Mouse (Mus musculus) forebrain, postnatal 0 days (tissue): ENCODE results near the gene Gm21760. TPM values are rescaled to one million over a fixed set of nuclear protein-coding genes. Genes with fewer than 3 reads are reported as not detected.
"Not testable (repeated sequence)": the region's sequence is repeated elsewhere in the genome, so short reads cannot be mapped to it uniquely, and the experiment has no call there.

Experiments used
- ATAC-seq: fragments of 200-750 bp; cut with Nextera tagmentation; 2 replicates; pipeline ENCODE4 v1.8.0; 2017; ENCODE audit warnings: mild to moderate bottlenecking, moderate library complexity
- DNase-seq: peaks from one replicate; pipeline ENCODE4 v3.0.0-alpha.2; 2015
- H3K27ac ChIP-seq: fragments of 300-500 bp; sonication (generic); 2 replicates; pipeline ENCODE4 v1.5.1; 2014; ENCODE audit warnings: low read depth, mild to moderate bottlenecking, antibody characterized with exemption, low read length, moderate library complexity, mixed read lengths
- H3K27me3 ChIP-seq: fragments of 300-500 bp; sonication (generic); 2 replicates; pipeline ENCODE4 v1.6.1; 2014; ENCODE audit warnings: mild to moderate bottlenecking, low read length, mixed read lengths; ENCODE audit not compliant: insufficient read depth
- H3K36me3 ChIP-seq: fragments of 300-500 bp; sonication (generic); 2 replicates; pipeline ENCODE4 v1.6.1; 2014; ENCODE audit warnings: mild to moderate bottlenecking, moderate library complexity; ENCODE audit not compliant: insufficient read depth
- H3K4me1 ChIP-seq: fragments of 300-500 bp; sonication (generic); 2 replicates; pipeline ENCODE4 v1.6.1; 2014; ENCODE audit warnings: antibody characterized with exemption; ENCODE audit not compliant: insufficient read depth
- H3K4me2 ChIP-seq: fragments of 300-500 bp; sonication (generic); 2 replicates; pipeline ENCODE4 v1.6.1; 2014; ENCODE audit warnings: low read depth, mild to moderate bottlenecking, moderate library complexity
- H3K4me3 ChIP-seq: fragments of 300-500 bp; sonication (generic); 2 replicates; pipeline ENCODE4 v1.5.1; 2014; ENCODE audit warnings: low read depth, low read length, mixed read lengths
- H3K9ac ChIP-seq: fragments of 300-500 bp; sonication (generic); 2 replicates; pipeline ENCODE4 v1.6.1; 2014; ENCODE audit warnings: mild to moderate bottlenecking
- H3K9me3 ChIP-seq: fragments of 300-500 bp; sonication (generic); 2 replicates; pipeline ENCODE4 v1.6.1; 2016; ENCODE audit warnings: low read length
- WGBS: fragments of 180-500 bp; shearing (Covaris S2); extraction: QIAGEN DNeasy Blood & Tissue Kit; methylation state at CpG from one replicate; pipeline ENCODE4 v1.1.7; 2014; 5-methylcytosine and 5-hydroxymethylcytosine counted together
- polyA plus RNA-seq: library from polyadenylated mRNA; unstranded; fragments of >200 nt; fragmentation: Nextera tagmentation; extraction: Ambion mirVana; gene quantifications from 2 replicates; pipeline ENCODE4 v1.2.1, GENCODE M21; 2015
- total RNA-seq: library from RNA; depleted of rRNA; stranded (reverse); fragments of >200 nt; gene quantifications from 2 replicates; pipeline ENCODE4 v1.2.3, GENCODE M21; 2014; rRNA removed

Gm21760 gene
- total RNA-seq (not detected in 2 replicates), polyA plus RNA-seq (not detected in 2 replicates)

- H3K4me1 ChIP-seq, result not testable (repeated sequence)
Measured at GRCm38 (mm10) chrY:80133479-80133878, at the start of gene Gm21760. Gm21760 (plus strand) TSS chrY:80133779.

More at GRCm38 (mm10) chrY:80133479-80133878, at the start of gene Gm21760:
- not testable (repeated sequence) for H3K9me3 ChIP-seq, H3K36me3 ChIP-seq, H3K9ac ChIP-seq, H3K27me3 ChIP-seq, H3K4me2 ChIP-seq, ATAC-seq, H3K27ac ChIP-seq, DNase-seq, H3K4me3 ChIP-seq
- no CpG with 5 or more reads among the region's 6 CpGs for WGBS
